Comparison of ENCODE assay signal across 20 mouse cellular contexts in genomic region chr1:187684519-187684918, GRCm38 (mm10).
A peak's percentile ranks its signal among the peaks of the same experiment; 100 is the strongest.
DNase-seq lines count a peak whose midpoint lies in the region; ATAC-seq and TF ChIP-seq lines count a peak whose summit lies in the region.
"Had no signal": no experiment of that assay in that cellular context is flagged by ENCODE, and none has a peak within 500 bp of the region (broad histone marks: within the 10 kb centered on the region; RNA-seq: fewer than 3 reads in every experiment).

No protein-coding gene starts in this region.

- no peaks in the 10 kb centered on the region for H3K9me3 ChIP-seq in hindbrain, postnatal 0 days (ENCODE audit: low read length)
- H3K9me3 ChIP-seq in hindbrain, embryonic 10.5 days, result no peaks in the 10 kb centered on the region
- H3K9me3 ChIP-seq: embryonic facial prominence, embryonic 15.5 days; forebrain, embryonic 10.5 days; forebrain, embryonic 15.5 days; heart, embryonic 12.5 days; hindbrain, embryonic 12.5 days had no signal

- intact Hi-C loops in left cerebral cortex, postnatal 4 days (cut with DNase I), result no loop called here
- intact Hi-C loops in left cerebral cortex, postnatal 36 days (cut with DNase I), result no loop called here

- no peak for TF ChIP-seq CTCF in hindbrain, postnatal 0 days (IDR thresholded peaks at IDR 0.05; ENCODE audit: low read depth)

- H3K9ac ChIP-seq in hindbrain, postnatal 0 days (replicated peaks; ENCODE audit: low read length), result no peak overlapping the region
- H3K9ac ChIP-seq: embryonic facial prominence, embryonic 15.5 days; forebrain, embryonic 15.5 days; heart, embryonic 12.5 days; hindbrain, embryonic 12.5 days had no signal

- H3K27me3 ChIP-seq in hindbrain, postnatal 0 days (ENCODE audit: insufficient read depth, low read length), result no peaks in the 10 kb centered on the region
- no peaks in the 10 kb centered on the region for H3K27me3 ChIP-seq in hindbrain, embryonic 10.5 days (ENCODE audit: insufficient read depth, poor library complexity, severe bottlenecking)
- H3K27me3 ChIP-seq: embryonic facial prominence, embryonic 15.5 days; forebrain, embryonic 15.5 days; heart, embryonic 12.5 days; hindbrain, embryonic 12.5 days had no signal

- peak; percentile 28 for DNase-seq in hindbrain, postnatal 0 days (ENCODE audit: low spot score)
- no peak for DNase-seq in hindbrain, embryonic 10.5 days (ENCODE audit: low spot score)
- peak; percentile 20 for DNase-seq in left cerebral cortex, postnatal 4 days
- no peak for DNase-seq in left cerebral cortex, postnatal 36 days (ENCODE audit: low spot score in 2 of 2)
- peak; percentile 12 for DNase-seq in Muller cell, postnatal 12 days (ENCODE audit: inconsistent ontology term)
- DNase-seq in brain, adult 2 months (ENCODE audit: low read depth, low spot score), result peak; percentile 59
- DNase-seq: adrenal gland, adult 8-10 months; adrenal gland, postnatal 36 days; cerebellum, adult 11 months; cerebellum, adult 8-10 months; cerebellum, postnatal 14 days; embryo, embryonic 11 days; gastrocnemius, adult 2 months; gastrocnemius, postnatal 25 days had no signal

- WGBS in hindbrain, postnatal 0 days, result 64% methylated on average over 4 of the region's 4 CpGs
- 84% methylated on average over 4 of the region's 4 CpGs for WGBS in hindbrain, embryonic 10.5 days

- H3K4me1 ChIP-seq in hindbrain, postnatal 0 days (ENCODE audit: insufficient read depth, low read length), result no peaks in the 10 kb centered on the region
- H3K4me1 ChIP-seq in hindbrain, embryonic 10.5 days (replicated peaks), result no peaks in the 10 kb centered on the region
- H3K4me1 ChIP-seq: embryonic facial prominence, embryonic 15.5 days; forebrain, embryonic 10.5 days; forebrain, embryonic 15.5 days; heart, embryonic 12.5 days; hindbrain, embryonic 12.5 days had no signal

- no peak overlapping the region for H3K4me3 ChIP-seq in hindbrain, postnatal 0 days (ENCODE audit: low read length)
- no peak overlapping the region for H3K4me3 ChIP-seq in hindbrain, embryonic 10.5 days
- H3K4me3 ChIP-seq: embryonic facial prominence, embryonic 15.5 days; erythroblast, embryonic 14.5 days; forebrain, embryonic 10.5 days; forebrain, embryonic 15.5 days; gastrocnemius, adult 2 months; heart, embryonic 12.5 days; hindbrain, embryonic 12.5 days had no signal

- H3K4me2 ChIP-seq in hindbrain, postnatal 0 days (ENCODE audit: low read depth, low read length), result no peak overlapping the region
- H3K4me2 ChIP-seq: embryonic facial prominence, embryonic 15.5 days; forebrain, embryonic 15.5 days; heart, embryonic 12.5 days; hindbrain, embryonic 12.5 days had no signal

- H3K36me3 ChIP-seq in hindbrain, postnatal 0 days (ENCODE audit: insufficient read depth, low read length), result no peaks in the 10 kb centered on the region
- no peaks in the 10 kb centered on the region for H3K36me3 ChIP-seq in hindbrain, embryonic 10.5 days
- H3K36me3 ChIP-seq: embryonic facial prominence, embryonic 15.5 days; forebrain, embryonic 10.5 days; forebrain, embryonic 15.5 days; heart, embryonic 12.5 days; hindbrain, embryonic 12.5 days had no signal

- peak; percentile 72; the same call in 1 of the 2 replicates for ATAC-seq in hindbrain, postnatal 0 days
- ATAC-seq: forebrain, embryonic 15.5 days had no signal

- H3K27ac ChIP-seq in hindbrain, postnatal 0 days, result no peak overlapping the region
- no peak overlapping the region for H3K27ac ChIP-seq in hindbrain, embryonic 10.5 days
- H3K27ac ChIP-seq: embryonic facial prominence, embryonic 15.5 days; forebrain, embryonic 10.5 days; forebrain, embryonic 15.5 days; gastrocnemius, adult 2 months; hindbrain, embryonic 12.5 days had no signal

Comparison
In these comparisons a context has a peak if more than half of its experiments do, and no peak if none do; other contexts are left out.
1. DNase-seq: peak in hindbrain, postnatal 0 days (single experiment), left cerebral cortex, postnatal 4 days (single experiment), Muller cell, postnatal 12 days (single experiment) and brain, adult 2 months (single experiment); none in hindbrain, embryonic 10.5 days (single experiment) and left cerebral cortex, postnatal 36 days (0 of 2).